Mouse (Mus musculus): ENCODE results near the gene Slc17a6. TPM values are rescaled to one million over a fixed set of nuclear protein-coding genes. Genes with fewer than 3 reads are reported as not detected.

Gene Slc17a6
- polyA plus RNA-seq, 1 experiment from 2014 or later, result not detected

DNA sequence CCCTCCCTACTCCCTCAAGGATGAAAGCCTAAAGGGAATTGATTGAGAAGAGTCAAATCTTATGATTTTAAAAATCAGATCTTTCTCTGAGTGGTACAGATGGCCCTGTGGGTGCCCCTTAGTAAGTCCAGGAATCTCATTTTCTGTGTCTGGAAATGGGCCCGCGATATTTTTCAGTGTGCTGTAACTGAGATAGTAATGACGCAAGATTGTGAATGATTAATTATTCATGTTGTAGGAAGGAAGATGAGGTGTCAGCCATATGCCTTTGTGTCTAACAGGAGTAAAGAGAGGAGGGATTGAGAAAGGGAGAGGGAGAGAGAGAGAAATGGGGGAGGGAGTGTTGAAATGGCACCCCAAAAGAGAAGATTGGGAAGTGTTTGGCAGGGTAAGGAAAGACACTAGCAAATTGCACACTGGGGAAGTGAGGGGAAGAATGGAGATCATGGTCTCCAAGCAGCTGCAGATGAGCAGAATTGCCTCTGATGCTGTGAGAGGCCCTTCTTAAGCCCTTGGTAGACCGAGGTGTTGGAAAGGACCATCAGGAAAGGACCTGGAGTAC, 2.6 kb downstream of the Slc17a6 start:
- peaks cover 66% of the 10 kb centered on the region for H3K27me3 ChIP-seq (ENCODE audit: control insufficient read depth, insufficient read depth, low read depth, low read length)
- 7% methylated on average over 4 of the region's 4 CpGs for WGBS (ENCODE audit: insufficient replicate concordance)
- H3K9ac ChIP-seq (ENCODE audit: low read depth, low read length), result no peak overlapping the region
- H3K4me2 ChIP-seq (ENCODE audit: low read depth, low read length), result no peak overlapping the region
- no peak for ATAC-seq (ENCODE audit: low read depth)
- H3K4me3 ChIP-seq (ENCODE audit: low read depth, low read length), result no peak overlapping the region
- H3K9me3 ChIP-seq (replicated peaks; ENCODE audit: control insufficient read depth, low read length), result no peaks in the 10 kb centered on the region
- no peak overlapping the region for H3K27ac ChIP-seq (ENCODE audit: low read length)
- H3K4me1 ChIP-seq (ENCODE audit: control insufficient read depth, low read depth, low read length), result no peaks in the 10 kb centered on the region
- H3K36me3 ChIP-seq (ENCODE audit: control insufficient read depth, insufficient read depth), result no peaks in the 10 kb centered on the region

GRCm38 (mm10) chr7:51625161-51625560, 3.4 kb downstream of the Slc17a6 start:
- H3K27me3 ChIP-seq (ENCODE audit: control insufficient read depth, insufficient read depth, low read depth, low read length), result peaks cover 66% of the 10 kb centered on the region
- H3K9me3 ChIP-seq (replicated peaks; ENCODE audit: control insufficient read depth, low read length), result no peaks in the 10 kb centered on the region
- no peak overlapping the region for H3K4me3 ChIP-seq (ENCODE audit: low read depth, low read length)
- ATAC-seq (ENCODE audit: low read depth), result no peak
- H3K4me2 ChIP-seq (ENCODE audit: low read depth, low read length), result no peak overlapping the region
- H3K9ac ChIP-seq (ENCODE audit: low read depth, low read length), result no peak overlapping the region
- WGBS (ENCODE audit: insufficient replicate concordance), result 3% methylated on average over 23 of the region's 23 CpGs
- no peaks in the 10 kb centered on the region for H3K4me1 ChIP-seq (ENCODE audit: control insufficient read depth, low read depth, low read length)
- no peak overlapping the region for H3K27ac ChIP-seq (ENCODE audit: low read length)
- H3K36me3 ChIP-seq (ENCODE audit: control insufficient read depth, insufficient read depth), result no peaks in the 10 kb centered on the region

GRCm38 (mm10) chr7:51625591-51626255, 3.9 kb downstream of the Slc17a6 start:
- no peak overlapping the region for H3K9ac ChIP-seq (ENCODE audit: low read depth, low read length)
- no peaks in the 10 kb centered on the region for H3K4me1 ChIP-seq (ENCODE audit: control insufficient read depth, low read depth, low read length)
- ATAC-seq (ENCODE audit: low read depth), result no peak
- H3K27ac ChIP-seq (ENCODE audit: low read length), result no peak overlapping the region
- no peaks in the 10 kb centered on the region for H3K9me3 ChIP-seq (replicated peaks; ENCODE audit: control insufficient read depth, low read length)
- no peaks in the 10 kb centered on the region for H3K36me3 ChIP-seq (ENCODE audit: control insufficient read depth, insufficient read depth)
- peaks cover 66% of the 10 kb centered on the region for H3K27me3 ChIP-seq (ENCODE audit: control insufficient read depth, insufficient read depth, low read depth, low read length)
- 3% methylated on average over 11 of the region's 11 CpGs for WGBS (ENCODE audit: insufficient replicate concordance)
- no peak overlapping the region for H3K4me2 ChIP-seq (ENCODE audit: low read depth, low read length)
- H3K4me3 ChIP-seq (ENCODE audit: low read depth, low read length), result no peak overlapping the region

- ATAC-seq (ENCODE audit: low read depth), result no peak
- Histone ChIP-seq H3K9me3 (replicated peaks; ENCODE audit: control insufficient read depth, low read length) (no peaks in the 10 kb centered on the region), H3K4me2 (ENCODE audit: low read depth, low read length) (no peak overlapping the region), H3K36me3 (ENCODE audit: control insufficient read depth, insufficient read depth) (no peaks in the 10 kb centered on the region), H3K4me1 (ENCODE audit: control insufficient read depth, low read depth, low read length) (no peaks in the 10 kb centered on the region), H3K9ac (ENCODE audit: low read depth, low read length) (no peak overlapping the region), H3K27ac (ENCODE audit: low read length) (no peak overlapping the region), H3K4me3 (ENCODE audit: low read depth, low read length) (no peak overlapping the region), H3K27me3 (ENCODE audit: control insufficient read depth, insufficient read depth, low read depth, low read length) (peaks cover 64% of the 10 kb centered on the region)
- WGBS (ENCODE audit: insufficient replicate concordance), result 5% methylated on average over 16 of the region's 16 CpGs
These were observed 4.7 kb downstream of the Slc17a6 start for GRCm38 (mm10) chr7:51626451-51627000.

DNA sequence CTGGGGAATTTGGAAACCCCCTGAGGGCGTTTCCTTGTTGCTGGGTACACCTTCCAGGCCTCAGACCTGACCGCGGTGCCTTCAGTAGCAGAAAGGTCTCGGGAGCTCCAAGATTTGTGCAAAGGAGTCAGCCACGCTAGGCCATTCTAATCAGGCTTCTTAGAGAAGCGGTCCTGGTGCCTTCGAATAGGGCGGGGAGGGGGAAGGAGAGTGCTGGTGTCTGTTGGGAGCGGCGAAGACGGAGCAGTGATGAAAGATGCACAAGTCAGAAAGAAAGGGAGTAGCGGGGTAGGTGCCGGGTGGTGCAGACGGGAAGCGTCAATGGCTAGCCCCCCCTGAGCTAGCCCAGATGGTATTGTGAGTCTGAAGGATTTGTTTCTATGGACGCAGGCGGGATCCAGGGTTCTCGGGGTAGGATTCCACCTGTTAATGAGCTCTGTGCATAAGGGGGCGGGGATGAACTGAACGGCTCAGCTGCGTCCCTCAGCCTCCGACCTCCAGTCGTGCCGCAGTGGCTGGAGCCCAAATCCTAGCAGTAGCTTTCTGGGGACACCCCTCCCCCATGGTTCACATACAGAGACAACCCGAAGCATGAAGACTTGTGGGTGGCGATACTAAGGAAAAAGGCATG, 5.3 kb downstream of the Slc17a6 start:
- no peak overlapping the region for H3K4me2 ChIP-seq (ENCODE audit: low read depth, low read length)
- no peak overlapping the region for H3K27ac ChIP-seq (ENCODE audit: low read length)
- H3K9me3 ChIP-seq (replicated peaks; ENCODE audit: control insufficient read depth, low read length), result no peaks in the 10 kb centered on the region
- no peak overlapping the region for H3K9ac ChIP-seq (ENCODE audit: low read depth, low read length)
- 3% methylated on average over 26 of the region's 26 CpGs for WGBS (ENCODE audit: insufficient replicate concordance)
- no peak for ATAC-seq (ENCODE audit: low read depth)
- H3K36me3 ChIP-seq (ENCODE audit: control insufficient read depth, insufficient read depth), result no peaks in the 10 kb centered on the region
- peaks cover 58% of the 10 kb centered on the region for H3K27me3 ChIP-seq (ENCODE audit: control insufficient read depth, insufficient read depth, low read depth, low read length)
- H3K4me3 ChIP-seq (ENCODE audit: low read depth, low read length), result no peak overlapping the region
- no peaks in the 10 kb centered on the region for H3K4me1 ChIP-seq (ENCODE audit: control insufficient read depth, low read depth, low read length)

GRCm38 (mm10) chr7:51627666-51628065, 5.9 kb downstream of the Slc17a6 start:
- H3K4me2 ChIP-seq (ENCODE audit: low read depth, low read length), result no peak overlapping the region
- H3K36me3 ChIP-seq (ENCODE audit: control insufficient read depth, insufficient read depth), result no peaks in the 10 kb centered on the region
- no peak overlapping the region for H3K9ac ChIP-seq (ENCODE audit: low read depth, low read length)
- no peaks in the 10 kb centered on the region for H3K9me3 ChIP-seq (replicated peaks; ENCODE audit: control insufficient read depth, low read length)
- under 1% methylated on average over 9 of the region's 9 CpGs for WGBS (ENCODE audit: insufficient replicate concordance)
- ATAC-seq (ENCODE audit: low read depth), result no peak
- H3K4me3 ChIP-seq (ENCODE audit: low read depth, low read length), result no peak overlapping the region
- no peaks in the 10 kb centered on the region for H3K4me1 ChIP-seq (ENCODE audit: control insufficient read depth, low read depth, low read length)
- H3K27ac ChIP-seq (ENCODE audit: low read length), result no peak overlapping the region
- peaks cover 53% of the 10 kb centered on the region for H3K27me3 ChIP-seq (ENCODE audit: control insufficient read depth, insufficient read depth, low read depth, low read length)

- ATAC-seq (ENCODE audit: low read depth), result no peak
- H3K36me3 ChIP-seq (ENCODE audit: control insufficient read depth, insufficient read depth), result no peaks in the 10 kb centered on the region
- H3K9me3 ChIP-seq (replicated peaks; ENCODE audit: control insufficient read depth, low read length), result no peaks in the 10 kb centered on the region
- H3K4me3 ChIP-seq (ENCODE audit: low read depth, low read length), result no peak overlapping the region
- no peak overlapping the region for H3K9ac ChIP-seq (ENCODE audit: low read depth, low read length)
- no peak overlapping the region for H3K27ac ChIP-seq (ENCODE audit: low read length)
- H3K4me2 ChIP-seq (ENCODE audit: low read depth, low read length), result no peak overlapping the region
- H3K27me3 ChIP-seq (ENCODE audit: control insufficient read depth, insufficient read depth, low read depth, low read length), result peaks cover 52% of the 10 kb centered on the region
- no peaks in the 10 kb centered on the region for H3K4me1 ChIP-seq (ENCODE audit: control insufficient read depth, low read depth, low read length)
- WGBS (ENCODE audit: insufficient replicate concordance), result 6% methylated on average over 9 of the region's 9 CpGs
These were observed 6.5 kb downstream of the Slc17a6 start for GRCm38 (mm10) chr7:51628349-51628748.

DNA sequence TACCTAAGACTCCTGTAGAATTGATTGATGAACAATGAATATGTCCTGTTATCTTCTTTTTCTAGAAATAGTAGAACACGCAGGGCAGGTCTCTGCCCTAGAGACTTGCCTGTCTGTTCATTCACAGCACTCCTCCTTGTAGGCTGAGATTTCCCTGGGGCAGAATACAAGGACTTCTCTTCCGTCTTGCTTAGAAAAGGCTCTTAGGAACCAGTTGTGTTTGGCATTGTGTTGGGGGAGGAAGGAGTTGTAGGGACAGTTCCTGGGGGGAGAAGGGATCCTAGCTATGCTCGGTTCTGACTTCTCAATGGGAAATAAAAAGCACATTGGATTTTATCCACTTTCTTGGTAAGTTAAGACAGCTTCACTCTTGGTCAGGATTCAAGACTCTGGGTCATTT, 7.4 kb downstream of the Slc17a6 start:
- H3K9me3 ChIP-seq (replicated peaks; ENCODE audit: control insufficient read depth, low read length), result no peaks in the 10 kb centered on the region
- no peaks in the 10 kb centered on the region for H3K36me3 ChIP-seq (ENCODE audit: control insufficient read depth, insufficient read depth)
- H3K9ac ChIP-seq (ENCODE audit: low read depth, low read length), result no peak overlapping the region
- no peak for ATAC-seq (ENCODE audit: low read depth)
- no peak overlapping the region for H3K4me3 ChIP-seq (ENCODE audit: low read depth, low read length)
- H3K27me3 ChIP-seq (ENCODE audit: control insufficient read depth, insufficient read depth, low read depth, low read length), result peaks cover 44% of the 10 kb centered on the region
- WGBS (ENCODE audit: insufficient replicate concordance), result 5% methylated on average over 3 of the region's 3 CpGs
- no peak overlapping the region for H3K27ac ChIP-seq (ENCODE audit: low read length)
- H3K4me2 ChIP-seq (ENCODE audit: low read depth, low read length), result no peak overlapping the region
- no peaks in the 10 kb centered on the region for H3K4me1 ChIP-seq (ENCODE audit: control insufficient read depth, low read depth, low read length)

GRCm38 (mm10) chr7:51631171-51631570, 9.4 kb downstream of the Slc17a6 start:
- no peak overlapping the region for H3K4me3 ChIP-seq (ENCODE audit: low read depth, low read length)
- WGBS (ENCODE audit: insufficient replicate concordance), result 33% methylated on average over 3 of the region's 3 CpGs
- no peak overlapping the region for H3K4me2 ChIP-seq (ENCODE audit: low read depth, low read length)
- H3K36me3 ChIP-seq (ENCODE audit: control insufficient read depth, insufficient read depth), result no peaks in the 10 kb centered on the region
- H3K9ac ChIP-seq (ENCODE audit: low read depth, low read length), result no peak overlapping the region
- peaks cover 24% of the 10 kb centered on the region for H3K27me3 ChIP-seq (ENCODE audit: control insufficient read depth, insufficient read depth, low read depth, low read length)
- ATAC-seq (ENCODE audit: low read depth), result no peak
- no peak overlapping the region for H3K27ac ChIP-seq (ENCODE audit: low read length)
- H3K4me1 ChIP-seq (ENCODE audit: control insufficient read depth, low read depth, low read length), result no peaks in the 10 kb centered on the region
- H3K9me3 ChIP-seq (replicated peaks; ENCODE audit: control insufficient read depth, low read length), result no peaks in the 10 kb centered on the region
